Mouse (Mus musculus) large intestine, adult 2 months (tissue): ENCODE measurements around the gene Nr5a1. TPM values are rescaled to one million over a fixed set of nuclear protein-coding genes. Genes with fewer than 3 reads are reported as not detected.

Source experiments
- DNase-seq: peaks from one replicate; pipeline ENCODE4 v3.0.0-alpha.2; 2012; ENCODE audit warnings: low read depth, low spot score
- WGBS: fragments of 180-500 bp; shearing (Covaris S2); methylation state at CpG from one replicate; pipeline ENCODE4 v1.1.7; 2018; 5-methylcytosine and 5-hydroxymethylcytosine counted together
- polyA plus RNA-seq: library from polyadenylated mRNA; depleted of rRNA; stranded (reverse); fragments of >200 nt; gene quantifications from 2 replicates; pipeline ENCODE4 v1.2.3, GENCODE M21; 2012

Gene Nr5a1
- polyA plus RNA-seq, 1 experiment: 0.05 TPM

DNA sequence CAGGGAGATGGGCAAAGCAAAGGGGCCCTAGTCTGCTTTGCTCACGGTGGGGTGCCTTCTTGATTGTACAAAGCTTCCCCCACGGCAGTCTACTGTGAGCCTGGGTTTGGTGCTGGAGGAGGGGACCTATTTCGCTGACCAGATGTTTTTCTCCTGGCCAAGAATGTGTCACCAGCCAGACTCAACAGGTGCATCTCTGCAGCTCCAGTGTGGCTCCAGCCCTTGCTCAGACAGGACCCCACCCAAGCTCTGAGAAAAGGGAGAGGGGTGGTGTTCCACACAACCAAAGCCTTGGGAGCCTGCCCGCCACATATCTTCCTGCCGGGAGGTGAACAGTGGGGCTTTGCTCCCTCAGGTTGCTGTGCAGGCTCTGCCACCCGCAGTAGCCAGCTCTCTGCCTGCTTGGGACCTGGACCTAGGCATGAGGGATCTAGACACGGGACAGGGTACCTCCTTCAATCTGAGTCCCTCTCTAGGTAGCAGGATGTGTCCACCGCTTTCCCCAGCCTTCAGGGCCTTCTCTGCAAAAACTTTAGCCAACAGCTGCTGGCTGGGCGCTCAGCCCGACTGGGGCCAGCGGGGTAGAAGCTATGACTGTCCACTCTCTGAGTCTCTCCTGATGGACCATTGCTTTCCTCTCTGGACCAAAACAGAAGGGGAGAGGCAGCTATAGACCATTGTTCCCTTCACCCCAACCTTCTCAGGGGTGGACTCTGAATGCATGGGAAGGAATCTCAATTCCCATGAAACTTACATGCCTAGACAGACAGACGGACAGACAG, 5.2 kb downstream of the Nr5a1 start:
- no peak for DNase-seq
- WGBS: 27% methylated on average over 12 of the region's 12 CpGs

GRCm38 (mm10) chr2:38706661-38707060, 7.7 kb downstream of the Nr5a1 start:
- DNase-seq: no peak
- 28% methylated on average over 6 of the region's 6 CpGs for WGBS

GRCm38 (mm10) chr2:38705036-38705435, 9.3 kb downstream of the Nr5a1 start:
- no peak for DNase-seq
- WGBS: 62% methylated on average over 4 of the region's 4 CpGs

DNA sequence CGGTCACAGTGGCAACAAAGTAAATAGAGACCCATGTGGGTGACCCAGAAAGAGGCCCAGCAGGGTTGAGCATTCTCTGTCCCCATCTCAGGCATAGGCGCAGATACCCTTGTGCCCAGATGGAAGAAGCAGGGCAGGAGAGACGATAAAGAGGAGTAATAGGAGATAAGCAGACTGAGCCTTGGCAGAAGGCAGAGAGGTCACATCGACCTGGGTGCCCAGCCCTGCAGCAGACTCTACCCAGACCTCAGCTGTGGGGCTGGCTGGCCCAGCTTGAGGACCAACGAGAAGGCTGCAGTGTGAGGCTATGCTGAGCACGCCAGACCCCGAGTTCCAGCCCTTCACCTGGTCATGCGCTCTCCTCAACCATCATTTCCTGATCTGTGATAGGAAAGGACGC, 10.0 kb downstream of the Nr5a1 start:
- DNase-seq: no peak
- 77% methylated on average over 9 of the region's 9 CpGs for WGBS

DNA sequence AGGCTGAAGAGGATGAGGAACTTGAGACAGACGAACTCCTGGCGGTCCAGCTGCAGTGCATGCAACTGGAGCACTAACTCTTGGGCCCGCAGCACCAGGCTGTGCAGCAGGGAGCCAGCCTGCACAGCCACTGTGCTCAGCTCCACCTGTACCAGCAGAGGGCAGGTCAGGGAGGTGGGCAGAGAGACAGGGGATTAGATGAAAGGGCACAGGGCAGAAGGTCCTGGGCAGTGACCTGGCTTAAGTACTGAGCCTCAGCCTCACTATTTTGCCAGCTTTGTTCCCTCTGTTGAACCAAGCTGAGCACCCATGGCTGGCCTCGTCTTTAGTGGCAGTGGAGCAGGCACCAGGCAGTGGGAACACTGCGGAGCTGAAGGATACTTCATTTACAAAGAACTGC, 14.2 kb downstream of the Nr5a1 start:
- no peak for DNase-seq
- 64% methylated on average over 5 of the region's 5 CpGs for WGBS

DNA sequence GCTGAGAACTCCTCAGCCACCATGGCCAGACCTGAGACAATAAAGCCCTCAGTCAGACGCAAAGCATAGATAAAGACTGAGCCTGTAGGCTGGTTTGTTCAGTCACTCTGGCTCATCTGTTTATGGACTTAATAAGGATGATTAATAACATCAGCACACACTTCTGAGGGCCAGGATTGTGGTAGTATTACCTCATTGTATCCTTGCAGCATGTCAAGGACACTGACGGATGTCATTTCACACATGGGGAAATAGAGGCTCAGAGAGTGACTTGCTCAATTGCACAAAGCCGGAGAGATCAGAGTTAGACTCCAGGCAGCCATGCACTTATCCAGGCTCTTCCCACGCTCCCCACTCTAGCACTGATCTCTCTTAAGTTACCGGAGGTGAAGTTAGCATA, 15.7 kb downstream of the Nr5a1 start:
- no peak for DNase-seq
- WGBS: 86% methylated on average over 5 of the region's 5 CpGs

- WGBS: 64% methylated on average over 27 of the region's 27 CpGs
- no peak for DNase-seq
Observed at GRCm38 (mm10) chr2:38697128-38698120, 16.9 kb downstream of the Nr5a1 start.

- WGBS: 73% methylated on average over 9 of the region's 9 CpGs
- DNase-seq: no peak
Observed at GRCm38 (mm10) chr2:38695770-38696169, 18.6 kb downstream of the Nr5a1 start.

- 10% methylated on average over 8 of the region's 8 CpGs for WGBS
- peak; percentile 13 for DNase-seq
Observed at GRCm38 (mm10) chr2:38691542-38691941, 22.8 kb downstream of the Nr5a1 start.

DNA sequence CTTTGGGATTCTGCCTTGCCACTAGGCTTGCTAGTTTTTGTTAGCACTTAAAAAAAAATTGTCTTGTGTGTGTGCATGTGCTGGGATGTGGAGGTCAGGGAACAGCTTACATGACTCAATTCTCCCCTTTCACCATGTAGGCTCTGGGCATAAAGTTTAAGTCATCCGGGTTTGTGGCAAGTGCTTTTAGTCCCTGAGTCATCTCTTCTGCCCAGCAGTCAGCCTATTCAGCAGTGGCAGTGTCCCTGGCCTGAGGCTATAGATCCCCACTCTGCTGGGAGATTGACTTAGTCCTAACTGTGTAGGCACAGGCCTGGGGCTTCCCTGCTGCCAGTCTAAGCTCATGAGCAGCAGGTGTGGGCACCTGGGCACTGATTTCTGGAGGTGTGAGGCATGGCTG, 24.5 kb downstream of the Nr5a1 start:
- no peak for DNase-seq
- WGBS: 87% methylated on average over 1 of the region's 1 CpGs

DNA sequence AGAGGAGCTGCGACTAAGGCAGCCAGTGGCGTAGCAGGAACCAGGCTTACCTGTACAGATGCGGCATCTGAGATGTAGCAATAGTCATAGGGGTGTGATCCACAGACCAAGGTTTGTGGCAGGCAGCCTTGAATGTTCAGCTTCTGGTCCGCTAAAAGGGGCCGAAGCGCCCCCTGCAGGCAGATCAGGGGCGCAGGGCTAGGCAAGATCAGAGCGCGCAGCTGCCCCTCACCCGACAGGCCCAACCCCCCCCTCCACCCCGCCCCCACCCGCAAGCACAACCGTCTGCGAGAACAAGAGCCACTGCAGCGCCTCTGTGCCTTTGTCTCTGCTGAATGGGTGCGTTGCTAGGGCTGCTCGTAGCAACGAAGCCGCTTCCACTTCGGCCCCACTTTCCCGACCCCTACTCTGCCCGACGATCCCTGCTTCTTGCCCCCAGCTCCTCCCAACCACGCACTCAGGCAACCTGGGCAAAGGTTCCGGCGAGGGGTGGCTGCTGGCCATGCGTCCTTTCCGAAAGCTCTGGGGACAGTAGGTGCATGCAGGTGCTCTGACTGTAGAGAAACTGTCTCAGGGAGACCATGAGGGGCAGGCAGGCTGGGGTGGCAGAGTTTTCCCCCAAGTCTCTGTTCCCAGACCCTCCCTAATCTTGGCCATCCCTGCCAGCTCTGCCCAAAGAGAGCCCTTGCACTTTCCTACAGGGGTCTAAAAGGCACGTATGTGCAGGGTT, 25.4 kb downstream of the Nr5a1 start:
- DNase-seq: no peak

GRCm38 (mm10) chr2:38685746-38686145, 28.6 kb downstream of the Nr5a1 start:
- WGBS: 59% methylated on average over 3 of the region's 3 CpGs
- no peak for DNase-seq

More for the DNA sequence above, 25.4 kb downstream of the Nr5a1 start:
- 9% methylated on average over 29 of the region's 29 CpGs for WGBS

DNA sequence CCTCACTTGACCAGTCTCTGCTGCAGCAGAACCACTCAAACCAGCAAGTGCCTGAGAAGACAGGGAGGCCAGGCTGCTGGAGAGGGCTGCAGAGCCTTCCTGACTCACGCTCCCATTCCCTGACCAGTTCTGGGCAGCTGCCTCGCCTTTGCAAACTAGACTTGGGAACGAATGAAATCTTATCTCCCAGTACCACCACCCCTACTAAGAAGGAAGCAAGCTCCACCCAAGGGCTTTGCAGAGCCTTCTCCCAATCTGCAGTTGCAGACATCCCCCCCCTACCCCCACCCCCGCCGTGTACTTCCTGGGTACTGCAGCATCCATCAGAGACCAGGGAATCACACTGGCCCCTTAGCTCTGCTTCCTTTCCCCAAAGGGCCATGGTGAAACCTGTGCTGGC, 31.3 kb downstream of the Nr5a1 start:
- no peak for DNase-seq
- WGBS: 75% methylated on average over 5 of the region's 5 CpGs

DNA sequence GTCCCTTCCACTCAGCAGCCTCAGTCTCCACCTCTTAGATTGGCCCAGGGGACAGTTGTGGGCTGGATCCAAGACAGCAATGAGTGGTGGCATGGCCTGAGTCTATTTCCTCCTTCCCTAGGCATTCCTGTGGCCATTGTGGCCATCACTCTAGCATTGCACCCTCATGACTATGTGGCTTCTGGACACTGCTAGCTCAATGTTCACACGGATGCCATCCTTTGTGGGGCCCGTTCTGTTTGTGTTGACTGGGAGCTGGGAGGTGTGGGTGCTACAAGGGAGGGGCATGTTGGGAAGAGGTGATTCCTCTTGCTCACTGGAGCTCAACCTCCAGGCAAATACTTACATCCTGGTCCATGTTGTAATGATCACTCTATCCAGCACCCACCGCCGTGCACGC, 32.1 kb downstream of the Nr5a1 start:
- WGBS: 85% methylated on average over 5 of the region's 5 CpGs
- no peak for DNase-seq

GRCm38 (mm10) chr2:38678947-38679346, 35.4 kb downstream of the Nr5a1 start:
- DNase-seq: no peak

GRCm38 (mm10) chr2:38675366-38675969, 38.9 kb downstream of the Nr5a1 start:
- 48% methylated on average over 9 of the region's 9 CpGs for WGBS
- no peak for DNase-seq

GRCm38 (mm10) chr2:38672496-38672895, 41.8 kb downstream of the Nr5a1 start:
- no peak for DNase-seq
- WGBS: 62% methylated on average over 11 of the region's 11 CpGs

- no peak for DNase-seq
- 12% methylated on average over 17 of the region's 17 CpGs for WGBS
Observed at GRCm38 (mm10) chr2:38668802-38669580, 45.4 kb downstream of the Nr5a1 start.

- WGBS: 3% methylated on average over 1 of the region's 1 CpGs
- DNase-seq: no peak
Observed at GRCm38 (mm10) chr2:38661398-38661797, 52.9 kb downstream of the Nr5a1 start.
